Mouse (Mus musculus) midbrain, embryonic 13.5 days (tissue): ENCODE results near the gene Cdc5l. TPM values are rescaled to one million over a fixed set of nuclear protein-coding genes. Genes with fewer than 3 reads are reported as not detected.

Experiments
- ATAC-seq: fragments of 200-750 bp; cut with Nextera tagmentation; 2 replicates; pipeline ENCODE4 v1.8.0; 2017; ENCODE audit warnings: mild to moderate bottlenecking, moderate TSS enrichment, moderate library complexity
- H3K27ac ChIP-seq: fragments of 300-500 bp; sonication (generic); 2 replicates; pipeline ENCODE4 v1.5.1; 2015; ENCODE audit warnings: inconsistent platforms, mild to moderate bottlenecking, moderate library complexity
- H3K27me3 ChIP-seq: fragments of 300-500 bp; sonication (generic); 2 replicates; pipeline ENCODE4 v1.6.1; 2015; ENCODE audit warnings: mild to moderate bottlenecking, inconsistent platforms
- H3K36me3 ChIP-seq: fragments of 300-500 bp; sonication (generic); 2 replicates; pipeline ENCODE4 v1.6.1; 2015; ENCODE audit warnings: mild to moderate bottlenecking, inconsistent platforms
- H3K4me1 ChIP-seq: fragments of 300-500 bp; sonication (generic); replicated peaks from 2 replicates; pipeline ENCODE4 v1.6.1; 2015; ENCODE audit warnings: inconsistent platforms
- H3K4me2 ChIP-seq: fragments of 300-500 bp; sonication (generic); replicated peaks from 2 replicates; pipeline ENCODE4 v1.6.1; 2015; ENCODE audit warnings: moderate library complexity, mild to moderate bottlenecking, inconsistent platforms
- H3K4me3 ChIP-seq: fragments of 300-500 bp; sonication (generic); replicated peaks from 2 replicates; pipeline ENCODE4 v1.5.1; 2015; ENCODE audit warnings: mild to moderate bottlenecking, inconsistent platforms
- H3K9ac ChIP-seq: fragments of 300-500 bp; sonication (generic); replicated peaks from 2 replicates; pipeline ENCODE4 v1.6.1; 2015; ENCODE audit warnings: mild to moderate bottlenecking, inconsistent platforms
- H3K9me3 ChIP-seq: fragments of 300-500 bp; sonication (generic); 2 replicates; pipeline ENCODE4 v1.6.1; 2016; ENCODE audit warnings: mild to moderate bottlenecking, inconsistent platforms
- WGBS: fragments of 180-500 bp; shearing (Covaris S2); methylation state at CpG from one replicate; pipeline ENCODE4 v1.1.7; 2015; 5-methylcytosine and 5-hydroxymethylcytosine counted together
- polyA plus RNA-seq: library from polyadenylated mRNA; unstranded; fragments of >200 nt; fragmentation: Nextera tagmentation; extraction: Ambion mirVana; gene quantifications from 2 replicates; pipeline ENCODE4 v1.2.1, GENCODE M21; 2015

The Cdc5l gene
- polyA plus RNA-seq, result 70.8 and 74.8 TPM in 2 replicates

DNA sequence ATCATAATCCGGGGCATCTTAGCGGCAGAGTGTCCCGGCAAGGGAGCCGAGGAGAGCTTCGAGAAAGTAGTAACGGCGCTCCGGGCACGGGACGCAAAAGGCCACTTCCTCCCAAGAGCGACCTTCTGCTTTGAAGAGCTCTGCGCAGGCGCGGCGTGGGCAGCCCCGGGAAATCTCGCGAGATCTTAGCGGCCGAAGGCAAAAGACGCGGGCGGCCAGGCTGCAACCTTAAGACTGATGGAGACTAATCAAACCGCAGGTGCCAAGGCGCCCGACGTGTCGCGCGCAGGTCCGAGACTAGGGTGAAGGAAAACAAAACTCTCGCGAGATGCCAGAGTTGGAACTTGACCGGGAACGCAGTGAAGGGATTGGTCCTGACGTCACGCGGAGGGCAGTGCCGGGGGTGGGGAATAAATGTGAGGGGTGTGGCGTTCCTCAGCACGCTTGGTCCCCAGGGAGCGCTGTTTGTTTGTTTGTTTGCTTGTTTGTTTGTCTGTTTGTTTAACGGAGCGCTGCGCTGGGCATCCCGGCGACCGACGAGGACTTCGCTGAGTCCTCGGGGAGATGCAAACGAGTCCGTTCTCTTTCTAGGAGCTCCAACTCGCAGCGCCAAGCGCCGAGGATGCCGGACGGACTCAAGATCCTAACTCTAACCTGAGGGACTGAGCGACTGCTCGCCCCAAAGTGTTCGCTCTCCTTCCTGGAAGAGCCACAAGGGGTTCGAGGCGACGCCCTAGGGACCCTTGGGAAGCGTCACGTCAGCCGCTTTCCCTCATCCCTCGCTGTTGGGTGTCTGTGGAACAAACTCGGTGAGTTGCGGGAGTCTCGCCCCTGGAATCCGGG, at the start of gene Cdc5l:
Cdc5l (minus strand) TSS at position 319 of the 843 bp plus-strand sequence.
- H3K36me3 ChIP-seq, result peaks cover 14% of the 10 kb centered on the region
- H3K4me2 ChIP-seq, result peak within 1 kb of the TSS; percentile 94
- no peaks in the 10 kb centered on the region for H3K27me3 ChIP-seq
- peak within 1 kb of the TSS; percentile 91 for H3K9ac ChIP-seq
- peaks cover 31% of the 10 kb centered on the region for H3K4me1 ChIP-seq
- H3K9me3 ChIP-seq, result no peaks in the 10 kb centered on the region
- WGBS, result under 1% methylated on average over 73 of the region's 73 CpGs
- peak within 1 kb of the TSS; percentile 86 for H3K4me3 ChIP-seq
- peak; percentile 98 for ATAC-seq
- peak within 1 kb of the TSS; percentile 92 for H3K27ac ChIP-seq

DNA sequence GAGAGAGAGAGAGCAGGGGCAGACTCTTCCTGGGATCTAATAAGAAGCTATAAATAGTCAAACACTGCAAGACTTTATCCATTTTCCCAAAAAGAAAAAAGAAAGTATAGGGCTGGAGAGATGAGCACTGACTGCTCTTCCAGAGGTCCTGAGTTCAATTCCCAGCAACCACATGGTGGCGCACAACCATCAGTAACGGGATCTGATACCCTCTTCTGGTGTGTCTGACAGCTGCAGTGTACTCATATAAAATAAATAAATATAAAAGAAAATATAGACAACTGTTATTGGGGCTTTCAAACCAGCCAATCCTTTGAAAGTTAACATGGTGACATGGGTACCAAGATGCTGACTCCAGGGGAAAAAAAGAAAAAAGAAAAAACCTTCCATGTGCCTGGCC, 46.9 kb upstream of the Cdc5l start:
- 29% methylated on average over 2 of the region's 2 CpGs for WGBS
- Histone ChIP-seq H3K27me3 (peaks cover 16% of the 10 kb centered on the region; the same call in 1 of the 2 replicates), H3K4me1 (peaks cover 7% of the 10 kb centered on the region; the same call in 1 of the 2 replicates), H3K36me3 (no peaks in the 10 kb centered on the region), H3K9ac (no peak overlapping the region), H3K4me3 (no peak overlapping the region), H3K9me3 (0 out of 2 replicates have a peak, but pooled peaks cover 7% of the 10 kb centered on the region), H3K27ac (no peak overlapping the region), H3K4me2 (no peak overlapping the region)
- ATAC-seq, result no peak

DNA sequence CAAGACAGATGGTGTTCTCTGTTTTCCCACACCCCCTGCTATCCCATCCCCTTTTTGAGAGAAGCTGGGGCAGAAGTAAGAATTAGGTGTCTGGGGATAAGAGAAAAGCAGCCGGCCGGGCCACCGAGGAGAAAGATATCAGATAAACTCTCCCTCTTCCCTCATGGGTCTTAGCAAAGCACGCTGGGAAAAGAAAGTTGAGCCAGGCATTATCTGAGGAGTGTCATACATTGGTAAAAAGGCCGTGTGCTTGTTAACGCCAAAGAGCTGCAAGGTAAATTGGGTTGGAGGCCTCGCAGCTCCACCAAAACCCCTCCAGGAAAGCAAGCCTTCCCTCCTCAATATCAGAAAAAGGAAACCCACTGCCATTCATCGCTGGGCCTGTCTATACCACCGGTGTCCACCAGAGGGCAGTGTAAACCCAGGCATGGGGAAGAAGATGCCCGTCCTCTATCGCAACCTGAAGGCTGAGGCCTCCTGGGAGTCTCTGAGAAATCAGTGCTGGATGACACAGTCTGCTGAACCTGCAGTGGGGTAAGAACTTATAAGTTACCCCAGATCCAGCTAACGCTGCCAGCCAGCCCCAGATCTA, 44.8 kb upstream of the Cdc5l start:
- Histone ChIP-seq H3K27ac (no peak overlapping the region), H3K9me3 (0 out of 2 replicates have a peak, but pooled peaks cover 7% of the 10 kb centered on the region)
- 24% methylated on average over 12 of the region's 12 CpGs for WGBS

DNA sequence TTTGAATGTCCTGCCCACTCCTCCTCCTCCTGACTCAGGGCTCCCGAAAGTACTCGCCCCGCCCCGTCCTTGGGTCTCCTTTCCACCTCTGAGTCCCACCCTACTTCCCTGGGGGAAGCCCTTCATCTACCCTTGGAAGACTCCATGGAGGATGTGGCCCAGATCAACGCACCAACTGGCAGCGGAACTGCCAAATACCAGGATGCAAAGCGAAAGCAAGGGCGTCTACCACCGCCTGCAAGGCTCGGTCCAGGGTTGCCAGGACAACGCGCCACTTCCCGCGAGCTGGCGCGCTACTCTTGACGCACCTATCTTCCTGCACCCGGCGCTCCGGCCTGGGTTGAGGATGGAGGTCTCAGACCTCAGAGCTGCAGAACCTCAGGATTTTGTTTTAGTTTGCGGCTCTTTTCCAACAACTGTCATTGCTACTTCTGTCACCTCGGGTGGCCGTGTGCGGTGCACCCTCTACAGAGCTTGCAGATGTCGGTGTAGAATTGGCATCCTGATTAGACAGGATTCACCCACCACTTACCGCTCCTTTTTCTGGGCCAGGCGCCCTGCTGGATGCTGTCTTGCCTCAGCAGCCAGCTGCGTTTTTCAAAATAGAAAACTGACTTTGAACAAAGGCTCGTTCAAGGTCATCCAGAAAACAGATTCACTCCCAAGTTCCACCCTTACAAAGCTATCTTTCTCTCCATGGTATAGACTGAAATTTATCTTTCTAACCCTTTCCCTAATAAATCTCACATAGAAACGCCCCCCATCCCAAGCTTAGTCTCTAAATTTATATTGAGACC, 41.3 kb upstream of the Cdc5l start, which contains the start of gene Spats1:
Spats1 (minus strand) TSS at position 747 of the 797 bp plus-strand sequence.
- Histone ChIP-seq H3K27ac (0 out of 2 replicates have a peak within 1 kb of the TSS, but pooled peaks have one; percentile 22), H3K4me3 (peak within 1 kb of the TSS; percentile 37), H3K4me2 (peak within 1 kb of the TSS; percentile 57), H3K4me1 (peaks cover 17% of the 10 kb centered on the region), H3K27me3 (peaks cover 15% of the 10 kb centered on the region; the same call in 1 of the 2 replicates), H3K36me3 (no peaks in the 10 kb centered on the region), H3K9ac (peak within 1 kb of the TSS; percentile 51; the same call in 1 of the 2 replicates), H3K9me3 (no peaks in the 10 kb centered on the region)
- WGBS, result 5% methylated on average over 30 of the region's 30 CpGs
- peak; percentile 90 for ATAC-seq

More for the DNA sequence above, 44.8 kb upstream of the Cdc5l start:
- ATAC-seq, result peak; percentile 38; the same call in 1 of the 2 replicates
- no peaks in the 10 kb centered on the region for H3K36me3 ChIP-seq
- peaks cover 17% of the 10 kb centered on the region for H3K4me1 ChIP-seq
- H3K4me3 ChIP-seq, result no peak overlapping the region
- H3K9ac ChIP-seq, result no peak overlapping the region
- no peak overlapping the region for H3K4me2 ChIP-seq
- H3K27me3 ChIP-seq, result peaks cover 15% of the 10 kb centered on the region; the same call in 1 of the 2 replicates

DNA sequence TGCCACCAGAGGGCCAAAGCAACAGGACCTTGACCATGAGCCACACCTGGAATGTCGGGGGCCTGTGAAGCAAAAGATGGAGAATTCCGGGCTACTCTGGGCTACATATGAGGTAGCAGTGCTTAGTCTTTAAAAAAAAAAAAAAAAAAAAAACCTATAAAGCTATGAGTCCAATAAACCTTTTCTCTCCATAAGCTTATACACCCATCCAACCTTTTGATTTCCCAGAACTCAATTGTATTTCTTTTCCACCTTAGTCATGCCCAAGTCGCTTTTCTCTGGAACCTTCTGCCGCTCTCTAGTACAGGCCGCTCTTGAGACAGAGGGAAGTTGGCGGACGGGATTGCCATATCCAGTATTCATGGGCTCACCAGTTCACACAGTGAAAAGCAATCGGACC, 40.6 kb upstream of the Cdc5l start:
- peak; percentile 46 for ATAC-seq
- Histone ChIP-seq H3K36me3 (no peaks in the 10 kb centered on the region), H3K9me3 (no peaks in the 10 kb centered on the region), H3K4me2 (peak overlapping the region; percentile 57), H3K9ac (no peak overlapping the region; the same call in 1 of the 2 replicates), H3K4me3 (peak overlapping the region; percentile 37), H3K27me3 (peaks cover 15% of the 10 kb centered on the region; the same call in 1 of the 2 replicates), H3K27ac (no peak overlapping the region), H3K4me1 (peaks cover 17% of the 10 kb centered on the region)
- 68% methylated on average over 8 of the region's 8 CpGs for WGBS

DNA sequence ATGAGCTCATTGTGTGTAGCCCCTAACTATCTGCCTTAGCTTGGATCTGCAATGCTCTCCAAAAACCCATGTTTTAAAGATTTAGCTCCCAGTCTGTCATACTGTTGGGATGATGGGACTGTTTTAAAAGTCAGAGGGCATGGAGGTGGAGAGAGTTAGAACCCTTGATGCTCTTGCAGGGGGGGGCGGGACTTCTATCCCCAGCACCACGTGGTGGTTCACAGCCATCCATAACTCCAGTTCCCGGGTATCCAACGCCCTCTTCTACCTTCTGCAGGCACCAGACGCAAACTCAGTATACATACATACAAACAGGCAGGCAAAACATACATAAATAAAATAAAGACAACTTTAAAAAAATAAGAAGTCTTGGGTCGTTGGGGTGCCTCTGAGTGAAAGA, 40.1 kb upstream of the Cdc5l start:
- Histone ChIP-seq H3K36me3 (no peaks in the 10 kb centered on the region), H3K9me3 (no peaks in the 10 kb centered on the region), H3K4me1 (peaks cover 17% of the 10 kb centered on the region), H3K4me3 (no peak overlapping the region), H3K27ac (no peak overlapping the region), H3K4me2 (no peak overlapping the region), H3K27me3 (peaks cover 15% of the 10 kb centered on the region; the same call in 1 of the 2 replicates), H3K9ac (no peak overlapping the region)
- WGBS, result 79% methylated on average over 6 of the region's 6 CpGs
- ATAC-seq, result no peak

DNA sequence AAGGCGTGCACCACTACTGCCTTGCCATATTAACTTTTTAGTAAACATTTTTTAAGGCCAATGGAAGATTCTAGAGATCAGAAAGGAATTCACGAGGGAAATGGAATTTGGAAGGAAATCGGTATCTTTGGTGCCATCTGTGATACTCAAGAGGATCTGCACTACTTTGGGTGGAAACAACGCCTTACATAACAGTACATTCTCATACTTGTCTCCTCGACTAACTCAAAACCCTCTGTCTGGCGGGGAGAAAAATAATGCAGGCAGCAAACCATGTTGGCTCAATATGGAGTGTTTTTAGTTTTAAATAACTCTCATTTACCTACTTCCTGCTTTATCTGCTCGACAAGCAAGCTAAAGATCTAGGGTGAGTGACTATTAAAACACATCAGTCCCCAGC, 37.2 kb upstream of the Cdc5l start:
- no peaks in the 10 kb centered on the region for H3K36me3 ChIP-seq
- WGBS, result 86% methylated on average over 7 of the region's 7 CpGs
- H3K4me1 ChIP-seq, result peaks cover 10% of the 10 kb centered on the region
- no peak for ATAC-seq
- H3K9me3 ChIP-seq, result no peaks in the 10 kb centered on the region
- no peak overlapping the region for H3K4me3 ChIP-seq
- no peak overlapping the region for H3K4me2 ChIP-seq
- 0 out of 2 replicates have a peak, but pooled peaks cover 1% of the 10 kb centered on the region for H3K27me3 ChIP-seq
- H3K27ac ChIP-seq, result no peak overlapping the region
- no peak overlapping the region for H3K9ac ChIP-seq

DNA sequence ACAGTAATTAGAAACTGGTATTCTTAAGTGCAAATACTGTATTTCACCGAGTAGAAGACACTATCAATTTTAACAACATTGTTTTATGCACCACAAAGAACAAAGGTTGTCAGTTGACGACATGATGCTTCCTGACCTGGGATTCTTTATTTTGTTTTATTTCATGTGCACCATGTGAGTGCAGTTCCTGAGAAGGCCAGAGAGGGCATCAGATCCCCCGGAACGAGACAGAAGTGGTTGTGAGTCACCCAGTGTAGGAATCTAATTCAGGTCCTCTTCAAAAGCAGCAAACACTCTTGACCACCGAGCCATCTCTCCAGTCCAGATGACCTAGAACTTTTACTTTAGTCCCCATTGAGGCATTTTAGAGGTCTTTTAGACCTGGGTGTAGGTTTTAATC, 34.8 kb upstream of the Cdc5l start:
- no peaks in the 10 kb centered on the region for H3K4me1 ChIP-seq
- ATAC-seq, result no peak
- H3K9me3 ChIP-seq, result no peaks in the 10 kb centered on the region
- no peak overlapping the region for H3K4me3 ChIP-seq
- no peaks in the 10 kb centered on the region for H3K36me3 ChIP-seq
- H3K9ac ChIP-seq, result no peak overlapping the region
- no peaks in the 10 kb centered on the region for H3K27me3 ChIP-seq
- 88% methylated on average over 5 of the region's 5 CpGs for WGBS
- no peak overlapping the region for H3K27ac ChIP-seq
- H3K4me2 ChIP-seq, result no peak overlapping the region

DNA sequence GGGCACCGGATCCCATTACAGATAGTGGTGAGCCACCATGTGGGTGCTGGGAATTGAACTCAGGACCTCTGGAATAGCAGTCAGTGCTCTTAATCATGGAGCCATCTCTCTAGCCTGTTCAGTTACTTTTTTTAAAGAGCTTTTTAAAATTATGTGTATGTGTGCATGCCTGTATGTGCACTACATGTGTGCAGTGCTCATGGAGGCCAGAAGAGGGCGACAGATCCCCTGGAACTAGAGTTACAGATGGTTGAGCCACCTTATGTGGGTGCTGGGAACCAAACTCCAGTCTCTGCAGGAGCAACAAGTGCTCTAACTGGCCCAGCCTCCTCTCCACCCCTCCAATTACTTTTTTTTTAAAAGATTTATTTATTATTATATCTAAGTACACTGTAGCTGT, 33.2 kb upstream of the Cdc5l start:
- Histone ChIP-seq H3K36me3 (no peaks in the 10 kb centered on the region), H3K9me3 (no peaks in the 10 kb centered on the region), H3K9ac (no peak overlapping the region), H3K4me2 (no peak overlapping the region), H3K27me3 (no peaks in the 10 kb centered on the region), H3K27ac (no peak overlapping the region), H3K4me1 (no peaks in the 10 kb centered on the region), H3K4me3 (no peak overlapping the region)
- ATAC-seq, result no peak
- 64% methylated on average over 2 of the region's 2 CpGs for WGBS

DNA sequence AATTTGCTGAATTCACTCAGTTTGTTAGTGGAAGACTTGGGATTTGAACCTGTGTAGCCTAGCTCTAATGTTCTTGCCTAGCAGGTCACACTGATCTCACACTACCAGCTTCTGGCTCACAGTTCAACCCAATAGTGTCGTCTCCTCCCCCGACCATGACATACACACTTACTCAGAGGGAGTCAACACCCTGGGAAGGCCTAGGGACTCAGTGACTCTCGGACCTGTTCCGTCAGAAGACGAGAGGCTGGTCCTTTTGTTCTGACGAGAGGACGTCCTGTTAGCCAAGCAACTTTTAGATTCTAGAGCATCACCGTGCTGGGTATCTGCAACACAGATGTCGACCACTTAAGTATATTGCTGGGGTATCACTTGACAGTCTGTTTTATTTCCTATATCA, 30.7 kb upstream of the Cdc5l start:
- Histone ChIP-seq H3K9me3 (no peaks in the 10 kb centered on the region), H3K27ac (no peak overlapping the region), H3K4me2 (no peak overlapping the region), H3K9ac (no peak overlapping the region), H3K36me3 (no peaks in the 10 kb centered on the region), H3K4me3 (no peak overlapping the region), H3K27me3 (no peaks in the 10 kb centered on the region), H3K4me1 (no peaks in the 10 kb centered on the region)
- 90% methylated on average over 9 of the region's 9 CpGs for WGBS
- ATAC-seq, result no peak

DNA sequence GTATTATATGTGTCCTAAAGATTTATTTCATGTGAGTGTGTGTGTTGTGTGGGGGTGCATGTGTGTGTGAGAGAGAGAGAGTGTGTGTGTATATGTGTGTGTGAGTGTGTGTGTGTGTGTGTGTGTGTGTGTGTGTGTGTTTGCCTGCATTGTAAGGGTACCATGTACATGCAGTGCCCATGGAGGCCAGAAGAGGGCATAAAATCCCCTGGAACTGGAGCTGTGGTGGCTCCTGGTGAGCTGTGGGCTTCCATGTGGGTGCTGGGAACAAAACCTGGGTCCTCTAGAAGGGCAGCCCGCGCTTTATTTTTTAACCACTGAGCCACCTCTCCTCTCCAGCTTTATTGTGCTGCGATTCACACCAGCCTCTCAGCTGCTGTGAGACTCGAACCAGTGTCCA, 29.0 kb upstream of the Cdc5l start:
- H3K4me1 ChIP-seq, result no peaks in the 10 kb centered on the region
- ATAC-seq, result no peak
- no peak overlapping the region for H3K4me3 ChIP-seq
- H3K36me3 ChIP-seq, result no peaks in the 10 kb centered on the region
- H3K4me2 ChIP-seq, result no peak overlapping the region
- H3K9ac ChIP-seq, result no peak overlapping the region
- H3K27ac ChIP-seq, result no peak overlapping the region
- no peaks in the 10 kb centered on the region for H3K9me3 ChIP-seq
- WGBS, result 91% methylated on average over 4 of the region's 4 CpGs
- H3K27me3 ChIP-seq, result no peaks in the 10 kb centered on the region
